ENCODE assay signal across 10 mouse cellular contexts in the genomic region with DNA sequence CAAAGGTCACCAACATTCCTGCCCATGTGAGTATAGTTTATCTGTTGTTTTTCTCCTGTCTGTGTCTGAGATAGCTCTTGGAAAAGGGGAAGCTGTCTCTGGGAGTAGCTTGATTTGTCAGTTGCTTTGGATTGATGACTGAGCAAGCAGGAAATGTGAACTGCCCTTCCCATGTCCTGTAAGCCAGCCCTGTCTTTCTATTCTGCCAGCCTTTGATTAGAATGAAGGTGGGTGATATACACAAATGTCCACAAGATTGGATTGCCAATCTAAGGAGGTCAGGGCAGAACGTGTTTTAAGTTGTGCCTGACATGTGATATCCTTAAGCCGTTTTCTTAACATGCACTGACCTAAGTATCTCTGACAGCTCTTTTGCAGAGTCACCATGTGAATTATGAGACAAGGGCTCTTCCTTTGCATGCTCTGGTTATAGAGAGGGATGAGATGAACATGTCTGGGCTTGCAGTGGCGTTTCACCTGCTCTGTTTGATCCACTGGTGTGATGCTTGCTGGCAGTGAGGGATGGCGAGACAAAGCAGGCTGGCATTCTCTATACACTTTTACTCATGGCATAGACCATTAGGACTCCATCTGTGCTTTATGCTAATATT.
A peak's percentile ranks its signal among the peaks of the same experiment; 100 is the strongest.
DNase-seq lines count a peak whose midpoint lies in the region; ATAC-seq and TF ChIP-seq lines count a peak whose summit lies in the region.
"Had no signal": no experiment of that assay in that cellular context is flagged by ENCODE, and none has a peak within 500 bp of the region (broad histone marks: within the 10 kb centered on the region; RNA-seq: fewer than 3 reads in every experiment).

No protein-coding gene starts in this region.

- H3K9me3 ChIP-seq in heart, embryonic 16.5 days (replicated peaks; ENCODE audit: control insufficient read depth, low read length) = no peaks in the 10 kb centered on the region
- no peaks in the 10 kb centered on the region for H3K9me3 ChIP-seq in neural tube, embryonic 11.5 days (ENCODE audit: control insufficient read depth, low read length)
- H3K9me3 ChIP-seq in hindbrain, embryonic 16.5 days (ENCODE audit: control insufficient read depth, low read length) = no peaks in the 10 kb centered on the region
- no peaks in the 10 kb centered on the region for H3K9me3 ChIP-seq in stomach, postnatal 0 days (ENCODE audit: control insufficient read depth, low read length)
- no peaks in the 10 kb centered on the region for H3K9me3 ChIP-seq in limb, embryonic 10.5 days (replicated peaks)

- no peak overlapping the region for H3K4me2 ChIP-seq in heart, embryonic 16.5 days (ENCODE audit: low read depth, low read length)
- H3K4me2 ChIP-seq in neural tube, embryonic 11.5 days (ENCODE audit: low read depth) = no peak overlapping the region
- no peak overlapping the region for H3K4me2 ChIP-seq in hindbrain, embryonic 16.5 days (ENCODE audit: low read length)
- no peak overlapping the region for H3K4me2 ChIP-seq in stomach, postnatal 0 days (replicated peaks; ENCODE audit: low read depth)
- H3K4me2 ChIP-seq: lung, embryonic 14.5 days had no signal

- TF ChIP-seq CTCF in stomach, postnatal 0 days (IDR thresholded peaks at IDR 0.05; ENCODE audit: low read depth) = no peak

- no peak for DNase-seq in heart, postnatal 25 days (ENCODE audit: low spot score)
- DNase-seq in neural tube, embryonic 11.5 days (ENCODE audit: low spot score) = no peak
- no peak for DNase-seq in neural tube, embryonic 10.5 days (ENCODE audit: extremely low spot score, low spot score)
- DNase-seq in stomach, postnatal 0 days (ENCODE audit: low spot score) = no peak
- DNase-seq in limb, embryonic 10.5 days (ENCODE audit: low spot score) = no peak
- no peak for DNase-seq in cerebellum, postnatal 36 days
- DNase-seq: kidney, adult 18-20 months had no signal

- no peaks in the 10 kb centered on the region for H3K27me3 ChIP-seq in heart, embryonic 16.5 days (ENCODE audit: control insufficient read depth, insufficient read depth, low read length)
- H3K27me3 ChIP-seq in neural tube, embryonic 11.5 days (ENCODE audit: control insufficient read depth, insufficient read depth, low read length) = no peaks in the 10 kb centered on the region
- no peaks in the 10 kb centered on the region for H3K27me3 ChIP-seq in hindbrain, embryonic 16.5 days (replicated peaks; ENCODE audit: control insufficient read depth, insufficient read depth, low read length)
- no peaks in the 10 kb centered on the region for H3K27me3 ChIP-seq in stomach, postnatal 0 days (ENCODE audit: control insufficient read depth, insufficient read depth, low read length)
- no peaks in the 10 kb centered on the region for H3K27me3 ChIP-seq in limb, embryonic 10.5 days (ENCODE audit: low read depth, poor library complexity, severe bottlenecking)

- intact Hi-C loops in heart, postnatal 25 days (cut with DNase I) = loop anchor here (5.0 kb wide), 1 partner anchor 123 kb away; no protein-coding TSS in a partner anchor

- TF ChIP-seq EP300 in stomach, postnatal 0 days (optimal IDR thresholded peaks at IDR 0.05) = no peak

- H3K36me3 ChIP-seq in heart, embryonic 16.5 days (ENCODE audit: control insufficient read depth, insufficient read depth) = no peaks in the 10 kb centered on the region
- no peaks in the 10 kb centered on the region for H3K36me3 ChIP-seq in neural tube, embryonic 11.5 days (ENCODE audit: control insufficient read depth, insufficient read depth, low read length)
- no peaks in the 10 kb centered on the region for H3K36me3 ChIP-seq in hindbrain, embryonic 16.5 days (ENCODE audit: control insufficient read depth, insufficient read depth, low read length)
- H3K36me3 ChIP-seq in stomach, postnatal 0 days (ENCODE audit: control insufficient read depth, insufficient read depth, low read length) = no peaks in the 10 kb centered on the region
- no peaks in the 10 kb centered on the region for H3K36me3 ChIP-seq in limb, embryonic 10.5 days

- 0 out of 2 replicates have a peak overlapping the region, but pooled peaks have one; percentile 10 for H3K27ac ChIP-seq in heart, embryonic 16.5 days (ENCODE audit: low read length)
- peak overlapping the region; percentile 23; the same call in 1 of the 2 replicates for H3K27ac ChIP-seq in neural tube, embryonic 11.5 days (ENCODE audit: low read depth, low read length)
- H3K27ac ChIP-seq in hindbrain, embryonic 16.5 days (ENCODE audit: low read depth, low read length) = no peak overlapping the region; the same call in 1 of the 2 replicates
- no peak overlapping the region for H3K27ac ChIP-seq in stomach, postnatal 0 days (replicated peaks)
- no peak overlapping the region for H3K27ac ChIP-seq in limb, embryonic 10.5 days

- no peak for ATAC-seq in heart, embryonic 16.5 days (replicated peaks; ENCODE audit: extremely low read depth, insufficient read depth, low FRiP score)
- ATAC-seq in neural tube, embryonic 11.5 days (ENCODE audit: insufficient read depth, low FRiP score, low TSS enrichment) = no peak
- ATAC-seq in hindbrain, embryonic 16.5 days = peak; percentile 41
- 0 out of 2 replicates have a peak, but pooled peaks have one; percentile 18 for ATAC-seq in stomach, postnatal 0 days (ENCODE audit: low FRiP score, low TSS enrichment)

- no peak overlapping the region for H3K4me3 ChIP-seq in heart, embryonic 16.5 days (ENCODE audit: low read length)
- H3K4me3 ChIP-seq in neural tube, embryonic 11.5 days (ENCODE audit: low read depth, low read length) = no peak overlapping the region
- no peak overlapping the region for H3K4me3 ChIP-seq in hindbrain, embryonic 16.5 days (ENCODE audit: low read length)
- H3K4me3 ChIP-seq in stomach, postnatal 0 days (ENCODE audit: low read depth, low read length) = no peak overlapping the region
- H3K4me3 ChIP-seq in limb, embryonic 10.5 days = no peak overlapping the region

- H3K4me1 ChIP-seq in heart, embryonic 16.5 days (ENCODE audit: control insufficient read depth, insufficient read depth, low read length) = peaks cover 14% of the 10 kb centered on the region
- H3K4me1 ChIP-seq in neural tube, embryonic 11.5 days (ENCODE audit: control insufficient read depth, insufficient read depth, low read length) = no peaks in the 10 kb centered on the region
- H3K4me1 ChIP-seq in hindbrain, embryonic 16.5 days (ENCODE audit: control insufficient read depth, insufficient read depth, low read depth, low read length) = peaks cover 11% of the 10 kb centered on the region
- no peaks in the 10 kb centered on the region for H3K4me1 ChIP-seq in stomach, postnatal 0 days (replicated peaks; ENCODE audit: control insufficient read depth, insufficient read depth)
- no peaks in the 10 kb centered on the region for H3K4me1 ChIP-seq in limb, embryonic 10.5 days

- H3K9ac ChIP-seq in heart, embryonic 16.5 days (ENCODE audit: low read length) = no peak overlapping the region
- H3K9ac ChIP-seq in neural tube, embryonic 11.5 days (ENCODE audit: low read length) = no peak overlapping the region
- no peak overlapping the region for H3K9ac ChIP-seq in hindbrain, embryonic 16.5 days (ENCODE audit: low read depth, low read length)
- no peak overlapping the region for H3K9ac ChIP-seq in stomach, postnatal 0 days (ENCODE audit: low read length)
- H3K9ac ChIP-seq: lung, embryonic 14.5 days had no signal

- 46% methylated on average over 4 of the region's 4 CpGs for WGBS in heart, embryonic 16.5 days
- WGBS in neural tube, embryonic 11.5 days = 69% methylated on average over 4 of the region's 4 CpGs
- WGBS in hindbrain, embryonic 16.5 days = 53% methylated on average over 4 of the region's 4 CpGs
- WGBS in stomach, postnatal 0 days = 33% methylated on average over 4 of the region's 4 CpGs
- WGBS in limb, embryonic 10.5 days = 69% methylated on average over 4 of the region's 4 CpGs

Comparison
In these comparisons a context has a peak if more than half of its experiments do, and no peak if none do; other contexts are left out.
1. ATAC-seq: peak in hindbrain, embryonic 16.5 days (single experiment) and stomach, postnatal 0 days (single experiment); none in heart, embryonic 16.5 days (single experiment) and neural tube, embryonic 11.5 days (single experiment).
2. H3K27ac ChIP-seq: peak in heart, embryonic 16.5 days (single experiment) and neural tube, embryonic 11.5 days (single experiment); none in hindbrain, embryonic 16.5 days (single experiment), stomach, postnatal 0 days (single experiment) and limb, embryonic 10.5 days (single experiment).